Mouse (Mus musculus): ENCODE results near the gene Adamtsl5. TPM values are rescaled to one million over a fixed set of nuclear protein-coding genes. Genes with fewer than 3 reads are reported as not detected.

The Adamtsl5 gene
- polyA plus RNA-seq, 1 experiment from 2014 or later: 0.51 TPM

DNA sequence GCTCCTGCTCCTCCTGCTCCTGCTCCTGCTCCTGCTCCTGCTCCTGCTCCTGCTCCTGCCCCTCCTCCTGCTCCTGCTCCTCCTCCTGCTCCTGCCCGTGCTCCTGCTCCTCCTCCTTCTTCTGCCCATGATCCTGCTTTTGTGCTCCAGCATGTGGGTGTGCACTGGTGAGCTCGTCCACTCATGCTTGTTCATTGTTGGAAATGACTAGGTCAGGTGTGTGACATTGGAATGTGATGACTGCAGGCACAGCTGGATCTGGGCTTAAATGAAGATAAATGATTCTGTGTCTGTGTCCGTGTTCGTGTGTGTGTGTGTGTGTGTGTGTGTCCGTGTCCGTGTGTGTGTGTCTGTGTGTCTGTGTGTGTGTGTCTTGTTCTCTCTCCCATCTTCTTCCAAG is 20.2 kb upstream of the Adamtsl5 start:
- 89% methylated on average over 6 of the region's 6 CpGs for WGBS
- no peaks in the 10 kb centered on the region for H3K36me3 ChIP-seq (ENCODE audit: control insufficient read depth, insufficient read depth, low read length)
- H3K27me3 ChIP-seq (ENCODE audit: control insufficient read depth, insufficient read depth, low read length): no peaks in the 10 kb centered on the region
- no peak overlapping the region for H3K9ac ChIP-seq (ENCODE audit: low read length)
- ATAC-seq (replicated peaks; ENCODE audit: low FRiP score) (no peak), DNase-seq (ENCODE audit: low spot score) (no peak)
- no peak overlapping the region for H3K27ac ChIP-seq (ENCODE audit: low read depth, low read length)
- no peaks in the 10 kb centered on the region for H3K9me3 ChIP-seq (ENCODE audit: control insufficient read depth, low read length)
- peaks cover 2% of the 10 kb centered on the region; the same call in 1 of the 2 replicates for H3K4me1 ChIP-seq (replicated peaks; ENCODE audit: control insufficient read depth, insufficient read depth, low read length)
- no peak overlapping the region for H3K4me2 ChIP-seq (ENCODE audit: low read depth, low read length, severe bottlenecking)
- no peak overlapping the region for H3K4me3 ChIP-seq (ENCODE audit: low read depth, low read length)

GRCm38 (mm10) chr10:80367954-80368353 is 19.7 kb upstream of the Adamtsl5 start:
- H3K4me1 ChIP-seq (replicated peaks; ENCODE audit: control insufficient read depth, insufficient read depth, low read length): peaks cover 2% of the 10 kb centered on the region; the same call in 1 of the 2 replicates
- H3K4me2 ChIP-seq (ENCODE audit: low read depth, low read length, severe bottlenecking): no peak overlapping the region
- no peak overlapping the region for H3K27ac ChIP-seq (ENCODE audit: low read depth, low read length)
- no peak overlapping the region for H3K4me3 ChIP-seq (ENCODE audit: low read depth, low read length)
- 75% methylated on average over 5 of the region's 5 CpGs for WGBS
- H3K27me3 ChIP-seq (ENCODE audit: control insufficient read depth, insufficient read depth, low read length): 0 out of 2 replicates have a peak, but pooled peaks cover 1% of the 10 kb centered on the region
- ATAC-seq (replicated peaks; ENCODE audit: low FRiP score) (no peak), DNase-seq (ENCODE audit: low spot score) (no peak)
- no peak overlapping the region for H3K9ac ChIP-seq (ENCODE audit: low read length)
- no peaks in the 10 kb centered on the region for H3K9me3 ChIP-seq (ENCODE audit: control insufficient read depth, low read length)
- no peaks in the 10 kb centered on the region for H3K36me3 ChIP-seq (ENCODE audit: control insufficient read depth, insufficient read depth, low read length)

- H3K4me1 ChIP-seq (replicated peaks; ENCODE audit: control insufficient read depth, insufficient read depth, low read length): no peaks in the 10 kb centered on the region
- H3K4me3 ChIP-seq (ENCODE audit: low read depth, low read length): no peak overlapping the region
- ATAC-seq (replicated peaks; ENCODE audit: low FRiP score): no peak
- WGBS: 72% methylated on average over 6 of the region's 6 CpGs
- H3K9me3 ChIP-seq (ENCODE audit: control insufficient read depth, low read length): no peaks in the 10 kb centered on the region
- H3K9ac ChIP-seq (ENCODE audit: low read length): no peak overlapping the region
- 0 out of 2 replicates have a peak, but pooled peaks cover 2% of the 10 kb centered on the region for H3K27me3 ChIP-seq (ENCODE audit: control insufficient read depth, insufficient read depth, low read length)
- H3K27ac ChIP-seq (ENCODE audit: low read depth, low read length): no peak overlapping the region
- no peak for DNase-seq (ENCODE audit: low spot score)
- H3K36me3 ChIP-seq (ENCODE audit: control insufficient read depth, insufficient read depth, low read length): no peaks in the 10 kb centered on the region
- H3K4me2 ChIP-seq (ENCODE audit: low read depth, low read length, severe bottlenecking): no peak overlapping the region
Observed at GRCm38 (mm10) chr10:80365736-80366135, 17.5 kb upstream of the Adamtsl5 start.

DNA sequence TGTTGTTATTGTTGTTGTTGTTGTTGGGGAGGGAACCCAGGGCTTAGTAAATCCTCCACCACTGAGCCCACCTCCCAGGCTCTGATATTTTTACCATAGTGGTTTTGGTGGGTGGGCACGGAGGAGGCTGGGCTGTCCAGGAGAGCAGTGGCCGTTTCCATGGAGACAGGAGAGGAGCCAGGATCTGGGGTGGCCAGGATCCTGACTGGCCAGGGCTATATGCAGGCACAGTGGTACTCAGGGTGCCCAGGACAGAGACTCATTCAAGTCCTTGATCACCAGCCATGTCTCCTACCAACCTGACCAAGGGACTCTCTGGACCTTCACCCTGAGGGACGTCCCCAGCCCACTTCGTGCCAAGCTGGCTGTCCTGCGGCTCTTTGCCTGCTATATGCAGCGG is 15.5 kb upstream of the Adamtsl5 start:
- H3K36me3 ChIP-seq (ENCODE audit: control insufficient read depth, insufficient read depth, low read length): no peaks in the 10 kb centered on the region
- ATAC-seq (replicated peaks; ENCODE audit: low FRiP score): no peak
- no peaks in the 10 kb centered on the region for H3K4me1 ChIP-seq (replicated peaks; ENCODE audit: control insufficient read depth, insufficient read depth, low read length)
- H3K27me3 ChIP-seq (ENCODE audit: control insufficient read depth, insufficient read depth, low read length): peaks cover 2% of the 10 kb centered on the region; the same call in 1 of the 2 replicates
- no peak overlapping the region for H3K4me2 ChIP-seq (ENCODE audit: low read depth, low read length, severe bottlenecking)
- no peak overlapping the region for H3K9ac ChIP-seq (ENCODE audit: low read length)
- WGBS: 33% methylated on average over 6 of the region's 6 CpGs
- DNase-seq (ENCODE audit: low spot score): no peak
- H3K27ac ChIP-seq (ENCODE audit: low read depth, low read length): no peak overlapping the region
- no peaks in the 10 kb centered on the region for H3K9me3 ChIP-seq (ENCODE audit: control insufficient read depth, low read length)
- H3K4me3 ChIP-seq (ENCODE audit: low read depth, low read length): no peak overlapping the region

DNA sequence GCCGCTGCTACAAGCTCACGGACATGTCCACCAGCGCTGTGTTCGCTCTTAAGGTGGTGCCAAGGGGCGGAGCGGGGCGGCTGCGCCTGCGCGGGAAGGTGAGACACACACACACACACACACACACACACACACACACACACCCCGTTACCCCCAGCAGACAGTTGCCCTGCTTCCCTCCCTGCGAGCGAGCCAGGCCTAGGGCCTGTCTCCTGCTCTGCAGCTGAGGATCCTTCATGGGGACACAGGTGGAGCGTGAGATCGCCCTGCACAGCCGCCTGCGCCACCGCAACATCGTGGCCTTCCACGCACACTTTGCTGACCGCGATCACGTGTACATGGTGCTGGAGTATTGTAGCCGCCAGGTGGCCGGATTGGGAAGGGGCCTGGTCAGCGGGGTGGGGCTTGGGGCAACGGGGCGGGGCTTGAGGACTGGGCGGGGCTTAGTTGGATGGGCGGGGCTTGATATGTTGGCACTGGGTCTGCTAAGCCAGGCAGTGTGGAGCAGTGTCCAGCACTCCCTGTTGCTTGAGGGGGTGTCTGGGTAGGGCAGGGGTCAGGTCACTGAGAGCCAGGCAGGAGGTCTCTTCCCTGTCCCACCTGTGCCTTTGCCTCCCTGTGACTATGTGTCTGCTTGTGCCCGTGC is 9.9 kb upstream of the Adamtsl5 start:
- Histone ChIP-seq H3K27ac (ENCODE audit: low read depth, low read length) (no peak overlapping the region), H3K9me3 (ENCODE audit: control insufficient read depth, low read length) (no peaks in the 10 kb centered on the region), H3K9ac (ENCODE audit: low read length) (no peak overlapping the region), H3K4me1 (replicated peaks; ENCODE audit: control insufficient read depth, insufficient read depth, low read length) (peaks cover 2% of the 10 kb centered on the region; the same call in 1 of the 2 replicates), H3K4me3 (ENCODE audit: low read depth, low read length) (no peak overlapping the region), H3K4me2 (ENCODE audit: low read depth, low read length, severe bottlenecking) (0 out of 2 replicates have a peak overlapping the region, but pooled peaks have one; percentile 26), H3K27me3 (ENCODE audit: control insufficient read depth, insufficient read depth, low read length) (peaks cover 51% of the 10 kb centered on the region), H3K36me3 (ENCODE audit: control insufficient read depth, insufficient read depth, low read length) (no peaks in the 10 kb centered on the region)
- peak; percentile 44 for ATAC-seq (replicated peaks; ENCODE audit: low FRiP score)
- 5% methylated on average over 31 of the region's 31 CpGs for WGBS
- no peak for DNase-seq (ENCODE audit: low spot score)

GRCm38 (mm10) chr10:80357336-80357735 is 9.1 kb upstream of the Adamtsl5 start:
- no peak overlapping the region for H3K4me2 ChIP-seq (ENCODE audit: low read depth, low read length, severe bottlenecking)
- DNase-seq (ENCODE audit: low spot score): no peak
- H3K4me3 ChIP-seq (ENCODE audit: low read depth, low read length): no peak overlapping the region

GRCm38 (mm10) chr10:80356737-80357136 is 8.5 kb upstream of the Adamtsl5 start:
- no peak overlapping the region for H3K27ac ChIP-seq (ENCODE audit: low read depth, low read length)
- peaks cover 54% of the 10 kb centered on the region for H3K27me3 ChIP-seq (ENCODE audit: control insufficient read depth, insufficient read depth, low read length)
- peaks cover 2% of the 10 kb centered on the region; the same call in 1 of the 2 replicates for H3K4me1 ChIP-seq (replicated peaks; ENCODE audit: control insufficient read depth, insufficient read depth, low read length)
- peak overlapping the region; percentile 39 for H3K4me2 ChIP-seq (ENCODE audit: low read depth, low read length, severe bottlenecking)
- no peak for DNase-seq (ENCODE audit: low spot score)
- H3K36me3 ChIP-seq (ENCODE audit: control insufficient read depth, insufficient read depth, low read length): no peaks in the 10 kb centered on the region
- ATAC-seq (replicated peaks; ENCODE audit: low FRiP score): no peak
- H3K4me3 ChIP-seq (ENCODE audit: low read depth, low read length): peak overlapping the region; percentile 19
- H3K9me3 ChIP-seq (ENCODE audit: control insufficient read depth, low read length): no peaks in the 10 kb centered on the region
- 1% methylated on average over 33 of the region's 34 CpGs for WGBS
- H3K9ac ChIP-seq (ENCODE audit: low read length): no peak overlapping the region

More at GRCm38 (mm10) chr10:80357336-80357735, 9.1 kb upstream of the Adamtsl5 start:
- H3K9me3 ChIP-seq (ENCODE audit: control insufficient read depth, low read length): no peaks in the 10 kb centered on the region
- H3K9ac ChIP-seq (ENCODE audit: low read length): no peak overlapping the region
- no peaks in the 10 kb centered on the region for H3K36me3 ChIP-seq (ENCODE audit: control insufficient read depth, insufficient read depth, low read length)
- ATAC-seq (replicated peaks; ENCODE audit: low FRiP score): no peak
- no peak overlapping the region for H3K27ac ChIP-seq (ENCODE audit: low read depth, low read length)
- H3K4me1 ChIP-seq (replicated peaks; ENCODE audit: control insufficient read depth, insufficient read depth, low read length): peaks cover 2% of the 10 kb centered on the region; the same call in 1 of the 2 replicates
- peaks cover 54% of the 10 kb centered on the region for H3K27me3 ChIP-seq (ENCODE audit: control insufficient read depth, insufficient read depth, low read length)
- 33% methylated on average over 7 of the region's 7 CpGs for WGBS

DNA sequence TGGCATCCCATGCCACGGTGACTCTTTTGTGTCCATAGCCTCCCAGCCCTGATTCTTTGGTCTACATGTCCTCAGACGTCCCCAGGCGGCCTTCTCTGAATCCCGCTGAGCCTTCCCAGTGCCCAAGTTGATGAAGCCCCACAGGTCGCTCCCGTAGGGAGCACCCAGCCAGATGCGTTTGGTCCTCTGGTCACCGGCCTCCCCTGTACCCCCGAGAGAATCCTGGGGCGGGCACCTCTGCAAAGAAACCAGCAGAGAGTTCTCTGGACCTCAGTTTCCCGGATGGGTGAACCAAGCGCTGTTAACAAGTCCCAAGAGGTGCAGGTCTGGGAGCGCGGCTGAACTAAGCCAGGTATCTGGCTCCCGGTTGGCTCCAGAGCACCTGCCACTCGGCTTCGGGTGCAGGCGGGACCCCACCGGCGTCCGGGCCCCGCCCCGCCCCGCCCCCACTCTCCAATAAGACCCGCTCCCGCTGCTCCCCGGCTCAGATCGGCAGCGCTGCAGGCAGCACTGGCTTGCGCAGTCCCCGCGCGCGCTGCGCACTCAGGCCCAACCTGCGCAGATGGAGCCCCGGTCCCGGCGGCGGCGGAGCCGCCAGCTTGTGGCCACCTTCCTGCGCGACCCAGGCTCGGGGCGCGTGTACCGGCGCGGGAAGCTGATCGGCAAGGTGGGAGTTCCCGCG is 7.9 kb upstream of the Adamtsl5 start, which contains the start of gene Plk5:
Gene Plk5 (plus strand): TSS at position 459 of the 682 bp plus-strand sequence.
- no peak for DNase-seq (ENCODE audit: low spot score)
- ATAC-seq (replicated peaks; ENCODE audit: low FRiP score): no peak
- no peaks in the 10 kb centered on the region for H3K36me3 ChIP-seq (ENCODE audit: control insufficient read depth, insufficient read depth, low read length)
- H3K27ac ChIP-seq (ENCODE audit: low read depth, low read length): no peak within 1 kb of the TSS
- peak within 1 kb of the TSS; percentile 39 for H3K4me2 ChIP-seq (ENCODE audit: low read depth, low read length, severe bottlenecking)
- under 1% methylated on average over 51 of the region's 53 CpGs for WGBS
- H3K27me3 ChIP-seq (ENCODE audit: control insufficient read depth, insufficient read depth, low read length): peaks cover 56% of the 10 kb centered on the region
- H3K9ac ChIP-seq (ENCODE audit: low read length): no peak within 1 kb of the TSS
- H3K4me3 ChIP-seq (ENCODE audit: low read depth, low read length): peak within 1 kb of the TSS; percentile 19
- H3K4me1 ChIP-seq (replicated peaks; ENCODE audit: control insufficient read depth, insufficient read depth, low read length): peaks cover 2% of the 10 kb centered on the region; the same call in 1 of the 2 replicates
- H3K9me3 ChIP-seq (ENCODE audit: control insufficient read depth, low read length): no peaks in the 10 kb centered on the region

Measured in forebrain, embryonic 11.5 days (tissue).